Mouse (Mus musculus) myocyte (in vitro differentiated cells): ENCODE data around the gene Muc5b.

Source experiments
- E2F4 ChIP-seq: IDR thresholded peaks from one replicate; pipeline ENCODE4 v1.6.1; 2011; ENCODE audit warnings: mild to moderate bottlenecking, control low read depth, moderate library complexity; ENCODE audit not compliant: insufficient read depth
- MAX ChIP-seq: IDR thresholded peaks from one replicate; pipeline ENCODE4 v1.6.1; 2011; ENCODE audit warnings: low read depth, mild to moderate bottlenecking, control low read depth
- MYOD1 ChIP-seq, 3 experiments: IDR thresholded peaks; one replicate each; pipeline ENCODE4 v1.6.1; 2011; ENCODE audit warnings: control low read depth in 2 of 3, low read depth in 2 of 3, mild to moderate bottlenecking in 2 of 3, moderate library complexity in 1 of 3; ENCODE audit not compliant: insufficient read length in 2 of 3, control insufficient read depth in 1 of 3
- MYOG ChIP-seq, 3 experiments: IDR thresholded peaks; one replicate each; pipeline ENCODE4 v1.6.1; 2011; ENCODE audit warnings: control low read depth in 2 of 3, low read depth in 2 of 3, mild to moderate bottlenecking in 2 of 3; ENCODE audit not compliant: insufficient read length in 2 of 3, control insufficient read depth in 1 of 3, insufficient read depth in 1 of 3
- POLR2A ChIP-seq: IDR thresholded peaks from one replicate; pipeline ENCODE4 v1.6.1; 2011; ENCODE audit warnings: low read depth, mild to moderate bottlenecking, control low read depth, moderate library complexity; ENCODE audit not compliant: insufficient read length
- POLR2AphosphoS2 ChIP-seq: IDR thresholded peaks from one replicate; pipeline ENCODE4 v1.6.1; 2011; ENCODE audit warnings: low read depth, control low read depth; ENCODE audit not compliant: insufficient read length
- SRF ChIP-seq: IDR thresholded peaks from one replicate; pipeline ENCODE4 v1.6.1; 2011; ENCODE audit warnings: low read depth; ENCODE audit not compliant: control insufficient read depth, insufficient read length
- TCF12 ChIP-seq: IDR thresholded peaks from one replicate; pipeline ENCODE4 v1.6.1; 2011; ENCODE audit warnings: mild to moderate bottlenecking, control low read depth; ENCODE audit not compliant: poor library complexity, insufficient read depth, severe bottlenecking
- TCF3 ChIP-seq: IDR thresholded peaks from one replicate; pipeline ENCODE4 v1.6.1; 2011; ENCODE audit warnings: low read depth, control low read depth; ENCODE audit not compliant: insufficient read length
- USF1 ChIP-seq: IDR thresholded peaks from one replicate; pipeline ENCODE4 v1.6.1; 2011; ENCODE audit warnings: low read depth, mild to moderate bottlenecking, control low read depth, moderate library complexity

DNA sequence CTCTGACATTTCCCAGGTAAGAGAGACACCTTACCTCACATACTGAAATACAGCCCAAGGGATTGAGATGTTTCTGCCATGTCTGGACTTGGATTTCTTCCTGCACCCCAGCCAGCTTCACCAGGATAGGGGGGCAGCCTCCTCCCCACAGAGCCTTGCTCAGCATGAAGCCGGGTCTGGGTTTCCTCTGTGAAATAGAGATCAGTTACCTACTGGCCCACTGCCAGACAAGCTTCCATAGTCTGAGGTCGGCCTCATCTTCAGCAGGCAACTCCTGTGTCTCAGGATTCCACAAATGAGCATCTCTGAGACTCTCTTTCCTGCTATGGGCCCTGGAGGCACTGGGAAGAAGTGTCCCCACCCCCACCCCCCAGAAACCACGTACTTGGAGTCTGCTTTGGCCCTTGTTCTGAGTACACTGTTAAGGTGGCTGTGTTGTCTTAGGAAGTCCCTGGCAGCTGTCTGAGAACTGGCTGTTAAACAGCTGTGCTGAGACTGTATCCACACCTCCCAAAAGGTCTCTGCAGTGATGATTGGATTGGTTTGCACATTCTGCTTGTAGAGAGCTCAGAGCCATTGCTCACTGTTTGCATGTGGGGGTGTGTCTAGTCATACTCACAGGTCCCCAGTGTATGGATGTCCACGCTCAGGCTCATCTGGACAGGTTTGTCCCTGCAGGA lies 16.1 kb upstream of the Muc5b start:
- TF ChIP-seq MAX (no peak), POLR2A (no peak), TCF3 (no peak), MYOG (IDR thresholded peaks at IDR 0.05; ENCODE audit: control insufficient read depth in 1 of 3, insufficient read depth in 1 of 3, insufficient read length in 2 of 3, low read depth in 2 of 3) (no peak), USF1 (no peak), TCF12 (no peak), E2F4 (no peak), POLR2AphosphoS2 (no peak), SRF (no peak), MYOD1 (IDR thresholded peaks at IDR 0.05; ENCODE audit: control insufficient read depth in 1 of 3, insufficient read length in 2 of 3, low read depth in 2 of 3) (no peak)
